Mouse (Mus musculus): ENCODE results near the gene Cdk13.

The Cdk13 gene

DNA sequence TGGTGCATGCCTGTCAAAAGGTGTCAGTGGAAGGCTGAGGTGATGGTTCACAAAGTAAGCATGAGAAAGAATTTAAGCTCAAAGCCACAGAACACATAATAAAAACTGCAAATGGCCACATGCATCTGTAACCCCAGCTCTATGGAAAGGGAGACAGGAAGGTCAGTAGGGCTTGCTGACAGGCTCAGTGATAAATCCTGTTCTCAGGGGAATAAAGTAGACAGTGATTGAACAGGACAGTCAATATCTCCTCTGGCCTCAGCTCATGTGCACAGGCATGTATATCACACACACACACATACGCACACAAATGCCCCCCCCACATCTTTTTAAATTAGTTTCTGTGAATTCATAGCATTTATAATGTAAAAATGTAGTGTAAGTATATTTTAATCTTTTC is 42.5 kb downstream of the Cdk13 start:
- in situ Hi-C loops (cut with MboI, MseI): no loop called here

DNA sequence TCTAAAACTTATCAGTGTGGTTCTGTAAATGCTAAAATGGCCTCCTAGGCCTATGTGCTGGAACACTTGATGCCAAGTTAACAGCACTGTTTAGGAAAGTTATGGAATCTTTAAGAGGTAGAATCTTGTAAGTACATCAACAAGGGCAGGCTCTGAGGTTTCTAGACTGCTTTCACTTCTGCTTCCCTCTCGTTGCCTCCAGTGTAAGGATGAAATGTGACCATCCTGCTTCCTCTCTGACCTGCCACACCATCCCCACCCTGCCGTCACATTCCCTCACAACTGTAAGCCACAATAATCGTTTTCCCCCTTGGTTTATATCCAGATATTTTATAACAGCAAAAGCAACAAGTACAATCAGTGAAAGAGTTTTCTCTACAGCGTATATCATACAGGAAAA is 49.9 kb downstream of the Cdk13 start:
- in situ Hi-C loops (cut with MboI, MseI): no loop called here

DNA sequence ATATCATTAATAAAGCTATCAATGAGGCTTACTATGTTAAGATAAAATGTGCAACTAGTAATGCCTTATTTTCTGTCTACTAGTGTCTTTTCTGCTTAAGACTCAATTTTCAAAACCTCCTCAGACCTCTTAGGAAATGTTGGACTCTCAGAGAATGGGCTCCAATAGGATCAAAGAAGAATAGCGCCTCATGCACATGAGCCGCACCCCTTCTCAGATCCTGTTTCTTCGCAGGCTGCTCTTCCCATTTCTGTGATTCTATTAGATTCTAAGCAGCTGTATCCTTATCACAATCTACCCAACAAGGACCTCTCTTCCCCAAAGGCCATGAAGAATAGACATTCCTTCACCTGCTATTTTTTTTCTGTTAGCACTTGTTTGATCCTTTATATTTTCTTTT is 76.1 kb downstream of the Cdk13 start:
- in situ Hi-C loops (cut with MboI, MseI): no loop called here

DNA sequence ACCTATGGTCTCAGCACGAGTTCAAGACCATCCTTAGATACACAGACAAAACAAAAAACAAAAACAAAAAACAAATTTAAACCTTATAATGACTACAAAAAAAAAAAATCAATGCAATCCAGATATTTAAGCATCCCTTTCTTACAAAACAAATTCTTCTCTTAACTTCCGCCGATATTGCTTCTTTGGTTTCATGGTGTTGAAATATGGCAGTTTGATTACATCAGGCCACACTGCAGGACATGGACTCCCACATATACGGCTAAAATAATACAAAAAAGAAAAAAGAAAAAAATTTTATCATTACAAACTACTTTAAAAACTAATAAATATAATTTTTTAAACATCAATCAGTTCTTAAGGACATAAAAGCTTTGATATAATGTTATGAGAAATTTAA is 77.0 kb downstream of the Cdk13 start:
- in situ Hi-C loops (cut with MboI, MseI): no loop called here

DNA sequence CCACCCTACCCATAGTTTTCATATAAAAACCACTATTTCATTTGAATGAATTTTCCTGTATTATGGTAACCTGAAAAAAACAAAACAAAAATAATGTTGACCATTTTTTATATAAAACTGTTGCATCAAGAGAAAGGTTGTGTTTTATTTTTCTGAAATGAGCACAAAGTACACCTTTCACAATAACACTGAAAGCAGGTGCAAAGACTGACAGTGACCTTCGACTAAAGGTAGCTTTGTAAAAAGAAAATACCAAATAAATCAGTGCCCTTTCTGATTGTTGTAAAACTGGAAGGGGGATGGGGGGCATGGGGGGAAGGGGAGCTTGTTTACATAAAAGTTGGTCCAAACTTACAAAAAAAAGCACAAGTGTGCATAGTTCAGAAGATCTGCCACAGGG is 87.5 kb downstream of the Cdk13 start:
- in situ Hi-C loops (cut with MboI, MseI): no loop called here

DNA sequence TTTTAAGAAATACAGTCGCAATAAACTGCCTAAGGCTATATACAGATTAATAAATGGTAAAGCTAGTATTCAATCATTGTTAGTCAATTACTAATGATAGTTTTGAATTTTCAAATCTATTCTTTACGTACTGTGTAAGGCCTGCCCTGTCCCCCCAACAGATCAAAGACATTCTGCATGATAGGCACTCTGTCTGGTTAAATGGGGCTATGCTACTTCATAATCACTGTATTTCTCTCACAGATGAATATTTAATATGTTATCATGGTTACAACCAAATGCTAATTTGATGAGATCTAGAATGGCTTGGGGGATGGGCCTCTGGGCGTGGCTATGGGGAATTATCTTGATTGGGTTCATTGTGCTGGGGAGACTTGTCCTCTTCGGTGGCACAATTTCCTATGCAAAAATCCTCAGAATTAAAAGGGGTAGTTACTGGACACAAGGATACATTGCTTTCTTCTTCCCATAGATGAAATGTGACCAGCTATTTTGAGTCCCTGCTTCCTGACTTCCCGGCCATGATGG is 96.0 kb downstream of the Cdk13 start:
- in situ Hi-C loops (cut with MboI, MseI): no loop called here

DNA sequence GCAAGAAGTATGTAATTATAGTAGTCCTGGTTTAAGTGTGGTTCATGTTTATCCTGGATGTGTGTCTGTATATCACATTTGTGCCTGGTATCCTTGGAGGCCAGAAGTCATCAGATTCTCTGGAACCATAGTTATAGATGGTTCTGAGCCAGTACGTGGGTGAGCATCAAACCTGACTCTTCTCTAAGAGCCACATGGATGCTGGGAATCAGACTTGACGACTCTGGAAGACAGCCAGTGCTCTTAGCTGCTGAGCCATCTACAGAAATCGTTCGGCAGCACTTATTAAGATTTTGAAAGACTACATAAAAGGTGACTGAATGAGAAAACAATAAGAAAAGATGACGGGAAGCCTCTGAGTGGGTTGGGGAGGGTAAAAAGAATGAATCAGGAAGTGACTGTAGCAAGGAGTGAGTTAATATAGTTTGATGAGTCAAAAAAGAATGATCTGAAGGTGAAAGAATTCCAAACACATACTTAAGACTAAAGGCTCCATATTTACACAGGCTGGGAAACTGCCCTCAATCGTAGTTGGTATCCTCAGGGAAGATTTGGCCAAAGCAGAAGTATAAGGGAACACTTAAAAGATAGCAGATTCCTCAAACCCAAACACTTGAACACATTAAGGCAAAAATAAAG is 99.6 kb downstream of the Cdk13 start:
- in situ Hi-C loops (cut with MboI, MseI): no loop called here

DNA sequence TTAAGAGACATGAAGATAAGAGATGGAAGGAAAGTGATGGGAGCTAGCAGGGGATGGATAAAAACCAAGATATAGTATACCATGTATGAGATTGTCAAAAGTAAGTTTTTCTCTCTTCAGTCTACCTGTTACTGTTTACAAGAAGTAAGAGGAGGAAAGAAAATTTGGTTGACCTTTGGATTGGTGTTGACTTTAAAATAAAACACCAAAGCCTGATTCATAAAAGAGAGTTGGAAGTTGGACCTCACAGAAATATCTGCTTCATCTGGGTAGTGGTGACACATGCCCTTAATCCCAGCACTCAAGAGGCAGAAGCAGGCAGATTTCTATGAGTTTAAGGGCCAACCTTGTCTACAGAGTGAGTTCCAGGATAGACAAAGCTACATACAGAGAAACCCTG is 102.6 kb downstream of the Cdk13 start:
- in situ Hi-C loops (cut with MboI, MseI): no loop called here

DNA sequence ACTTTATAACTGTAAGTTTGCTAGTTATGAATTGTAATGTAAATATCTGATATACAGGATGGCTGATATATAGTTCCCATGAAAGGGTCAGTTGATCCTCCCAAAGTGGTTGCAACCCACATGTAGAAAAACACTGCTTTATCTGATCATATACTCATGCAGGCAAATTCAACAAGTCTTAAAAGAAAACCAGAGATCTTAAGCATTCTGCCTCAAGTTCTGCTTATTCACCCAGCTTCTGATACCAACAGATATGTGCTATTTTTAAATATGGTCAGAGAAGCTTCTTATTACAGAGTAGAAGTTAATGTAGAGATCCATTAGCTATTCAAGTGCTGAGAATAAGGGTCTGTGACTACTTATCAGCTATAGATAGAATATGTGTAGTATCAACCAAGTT is 103.6 kb downstream of the Cdk13 start:
- in situ Hi-C loops (cut with MboI, MseI): no loop called here

DNA sequence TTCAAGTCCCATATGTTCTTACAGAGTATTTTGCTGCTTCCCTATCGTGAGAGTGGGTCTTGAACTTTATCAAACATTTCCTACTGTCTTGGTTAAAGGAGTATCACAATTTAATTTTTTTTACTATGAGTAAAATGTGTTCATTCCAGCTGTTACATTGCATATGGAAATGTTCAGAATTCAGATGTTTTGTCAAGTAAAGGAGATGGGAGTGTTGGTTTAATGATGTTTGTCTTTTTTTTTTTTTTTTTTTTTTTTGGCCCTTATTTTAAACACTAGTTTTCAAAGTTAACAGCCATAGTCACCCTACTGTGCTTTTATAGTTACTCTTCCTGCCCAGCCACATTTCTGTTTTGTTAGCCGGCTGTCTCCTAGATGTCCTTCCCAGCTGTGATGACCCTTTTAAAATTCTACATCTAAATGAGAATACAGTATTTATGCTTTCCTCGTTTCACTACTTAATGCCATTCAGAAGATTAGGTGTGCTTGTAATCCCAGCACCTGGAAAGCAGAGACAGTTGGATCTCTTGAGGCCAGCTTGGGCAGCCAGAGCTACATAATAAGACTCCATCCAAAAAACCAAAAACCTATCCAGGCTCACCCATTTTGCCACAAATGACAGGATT is 104.7 kb downstream of the Cdk13 start:
- in situ Hi-C loops (cut with MboI, MseI): no loop called here

DNA sequence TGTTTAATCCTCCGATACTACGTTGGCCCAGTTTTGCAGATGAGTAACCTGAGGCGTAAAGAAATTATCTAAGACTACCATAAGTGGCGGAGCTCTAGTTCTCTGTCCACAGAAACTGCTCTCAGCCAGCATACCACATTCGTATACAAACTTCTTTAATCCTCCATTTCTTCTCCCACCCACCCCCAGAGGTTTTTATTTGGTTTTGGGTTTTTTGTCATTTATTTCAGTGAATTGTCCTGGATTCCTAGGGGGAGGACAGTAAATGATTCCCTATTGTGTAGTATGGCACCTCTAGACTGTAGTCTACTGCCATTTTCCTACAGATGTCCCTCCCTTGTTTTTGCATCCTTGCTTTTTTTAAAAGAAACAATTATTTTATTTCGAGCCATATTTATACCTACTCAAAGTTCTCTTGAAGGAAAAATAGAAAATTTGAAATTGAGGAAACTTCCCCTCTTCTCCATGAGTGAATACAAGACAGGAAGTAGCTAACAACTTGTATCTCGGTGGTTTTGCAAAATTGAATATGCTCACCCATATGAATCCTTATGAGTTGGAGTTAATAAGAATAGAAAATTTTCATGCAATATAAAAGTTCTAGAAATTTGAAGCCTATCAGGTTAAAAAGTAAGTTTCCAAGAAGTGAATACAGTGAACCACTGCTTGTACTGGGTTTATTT is 108.9 kb downstream of the Cdk13 start:
- in situ Hi-C loops (cut with MboI, MseI): loop anchor here (25.0 kb wide), 1 partner anchor 1059 kb away; no protein-coding TSS in a partner anchor

DNA sequence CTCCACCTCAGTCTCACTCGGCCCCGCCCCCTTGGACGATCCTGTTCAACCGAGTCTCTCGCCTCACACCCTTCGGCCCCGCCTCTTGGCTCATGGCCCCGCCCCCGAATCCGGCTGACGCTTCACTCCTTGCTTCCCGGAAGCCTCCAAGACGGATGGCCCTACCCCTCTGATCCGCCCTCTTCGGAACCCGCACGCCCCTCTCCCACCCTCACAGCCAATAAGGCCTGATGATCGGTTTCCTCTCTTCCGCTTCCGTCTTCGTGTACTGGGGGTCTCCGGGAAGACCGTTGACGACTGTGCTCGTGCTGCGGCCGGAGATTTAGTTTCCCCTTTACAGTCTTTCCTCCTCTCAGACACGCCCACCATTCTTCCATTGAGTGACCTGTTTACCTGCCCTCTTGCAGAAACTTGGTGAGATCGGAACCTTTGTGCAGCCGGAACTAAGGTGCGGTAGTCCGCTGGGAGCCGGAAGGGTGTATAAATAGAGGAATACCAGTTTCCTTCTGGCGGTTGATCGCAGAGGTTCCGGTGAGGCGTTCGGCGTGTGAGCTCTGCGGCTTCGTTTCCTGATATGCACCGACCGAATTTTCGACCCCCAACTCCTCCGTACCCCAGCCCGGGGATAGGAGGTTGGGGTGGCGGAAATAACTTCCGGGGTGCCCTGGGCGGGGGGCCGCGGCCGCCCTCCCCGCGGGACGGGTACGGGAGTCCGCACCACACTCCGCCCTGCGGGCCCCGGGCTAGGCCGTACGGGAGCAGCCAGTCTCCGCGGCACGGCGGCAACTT is 109.8 kb downstream of the Cdk13 start, which contains the start of the genes Mplkip and Sugct:
Gene Mplkip (plus strand): TSS at position 282 of the 789 bp plus-strand sequence.
Gene Sugct (minus strand): TSS at position 643 of the 789 bp plus-strand sequence.
- in situ Hi-C loops (cut with MboI, MseI): loop anchor here (25.0 kb wide), 1 partner anchor 1058 kb away; no protein-coding TSS in a partner anchor

DNA sequence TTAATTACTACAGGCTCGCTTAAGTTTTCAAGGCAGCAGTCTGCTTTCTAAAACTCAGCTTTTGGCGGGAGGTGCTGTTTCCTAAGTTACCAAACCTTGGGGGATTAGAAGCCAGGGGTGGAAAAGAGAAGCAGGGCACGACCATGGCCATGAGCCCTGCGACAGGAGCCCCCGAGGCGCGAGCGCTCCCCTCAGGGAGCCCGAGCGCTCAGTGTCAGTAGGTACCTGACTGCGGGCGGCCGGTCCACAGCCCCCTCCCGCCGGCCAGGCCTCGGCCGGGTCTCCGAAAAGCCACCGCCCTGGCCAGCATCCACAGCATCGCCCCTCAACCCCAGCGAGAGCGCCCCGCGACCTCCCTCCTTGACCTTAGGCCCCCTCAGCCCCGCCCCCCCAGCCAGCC is 110.5 kb downstream of the Cdk13 start:
- in situ Hi-C loops (cut with MboI, MseI): loop anchor here (25.0 kb wide), 1 partner anchor 1057 kb away; no protein-coding TSS in a partner anchor

DNA sequence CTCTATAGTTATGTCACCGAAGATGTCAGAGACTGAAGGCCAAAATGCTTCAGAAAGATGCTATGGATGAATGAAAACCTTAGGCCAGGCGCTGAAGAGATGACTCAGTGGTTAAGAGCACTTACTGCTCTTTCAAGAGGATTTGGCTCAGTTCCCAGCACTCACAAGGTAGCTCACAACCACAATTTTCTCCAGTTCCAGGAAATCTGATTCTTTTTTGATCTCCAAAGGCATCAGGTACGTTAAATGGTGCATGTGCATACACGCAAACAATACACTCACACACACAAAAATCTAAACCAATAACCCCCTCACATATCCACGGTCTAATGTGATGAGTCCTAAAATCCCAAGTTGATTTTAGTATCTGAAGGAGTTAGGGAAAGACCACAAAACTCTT is 111.1 kb downstream of the Cdk13 start:
- in situ Hi-C loops (cut with MboI, MseI): loop anchor here (25.0 kb wide), 1 partner anchor 1057 kb away; no protein-coding TSS in a partner anchor

DNA sequence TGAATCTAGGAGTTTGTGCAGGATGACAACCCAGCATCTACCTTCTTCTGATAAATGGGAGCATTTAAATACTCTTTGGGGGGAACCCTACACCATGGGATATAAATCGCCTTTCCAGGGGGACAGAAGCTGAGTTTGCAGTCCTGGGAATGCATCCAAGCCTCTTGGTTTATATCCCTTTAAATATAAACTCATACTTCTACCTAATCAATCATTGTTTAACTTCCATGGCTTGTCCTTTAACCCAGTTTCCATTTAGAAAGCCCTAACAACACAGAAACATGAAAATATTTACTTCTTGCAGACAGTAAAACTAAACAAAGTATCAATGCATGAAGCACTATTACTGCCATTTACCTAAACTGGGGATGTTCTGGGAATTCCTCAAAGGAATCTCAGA is 113.5 kb downstream of the Cdk13 start:
- in situ Hi-C loops (cut with MboI, MseI): loop anchor here (25.0 kb wide), 1 partner anchor 1054 kb away; no protein-coding TSS in a partner anchor

DNA sequence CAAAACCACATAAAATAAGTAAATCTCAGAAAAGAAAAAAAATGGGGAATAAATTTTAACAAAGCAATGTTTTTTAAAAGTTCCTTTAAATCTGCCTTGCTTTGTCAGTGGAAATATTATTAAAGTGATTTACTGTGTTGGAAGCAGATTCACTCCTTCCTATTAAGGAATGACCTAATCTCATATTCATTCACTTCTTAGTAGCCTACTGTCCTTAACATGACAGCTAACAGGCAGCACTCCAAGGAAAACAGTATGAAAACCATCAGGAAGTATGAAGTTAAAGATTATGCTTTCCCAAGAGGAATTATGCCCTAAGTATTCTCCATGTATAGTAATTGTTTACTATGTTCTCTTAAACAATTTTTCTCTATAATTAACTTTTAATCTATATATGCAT is 114.2 kb downstream of the Cdk13 start:
- in situ Hi-C loops (cut with MboI, MseI): loop anchor here (25.0 kb wide), 1 partner anchor 1053 kb away; no protein-coding TSS in a partner anchor

DNA sequence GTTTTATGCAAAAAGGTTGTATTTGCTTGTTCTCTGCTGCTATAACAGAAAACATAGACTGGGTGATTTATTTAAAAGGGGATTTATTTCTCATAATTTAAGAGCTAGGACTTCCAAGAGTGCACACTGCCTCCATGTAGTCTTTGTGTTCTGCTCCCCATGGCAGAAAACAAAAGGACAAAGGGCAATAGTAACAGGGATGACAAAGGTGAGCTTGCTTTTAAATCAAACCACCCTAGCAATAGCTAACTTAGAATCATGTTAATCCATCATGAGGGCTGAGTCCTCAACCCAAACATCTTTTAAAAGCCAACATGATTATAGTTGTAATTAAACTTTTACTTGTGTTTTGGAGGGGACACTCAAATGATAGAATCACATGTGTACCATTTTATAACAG is 115.4 kb downstream of the Cdk13 start:
- in situ Hi-C loops (cut with MboI, MseI): loop anchor here (25.0 kb wide), 1 partner anchor 1052 kb away; no protein-coding TSS in a partner anchor

DNA sequence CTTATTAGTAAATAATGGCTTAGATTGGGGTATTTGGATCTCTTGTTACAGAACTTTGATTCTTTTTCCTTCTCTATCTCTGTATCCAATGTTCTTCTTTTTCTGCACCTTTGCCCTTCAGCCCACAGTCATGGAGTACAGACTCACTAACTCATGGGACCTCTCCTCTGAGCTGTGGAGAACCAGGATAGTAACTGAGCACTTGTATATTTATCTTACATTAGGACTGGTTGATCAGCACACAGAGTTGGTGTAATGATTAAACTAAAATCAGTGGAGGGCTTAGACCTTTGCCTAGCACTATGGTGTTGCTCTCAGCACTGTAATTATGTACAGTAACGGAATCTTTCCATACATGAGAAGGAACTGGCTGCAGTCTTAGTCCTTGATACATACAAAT is 133.8 kb downstream of the Cdk13 start:
- in situ Hi-C loops (cut with MboI, MseI): no loop called here

DNA sequence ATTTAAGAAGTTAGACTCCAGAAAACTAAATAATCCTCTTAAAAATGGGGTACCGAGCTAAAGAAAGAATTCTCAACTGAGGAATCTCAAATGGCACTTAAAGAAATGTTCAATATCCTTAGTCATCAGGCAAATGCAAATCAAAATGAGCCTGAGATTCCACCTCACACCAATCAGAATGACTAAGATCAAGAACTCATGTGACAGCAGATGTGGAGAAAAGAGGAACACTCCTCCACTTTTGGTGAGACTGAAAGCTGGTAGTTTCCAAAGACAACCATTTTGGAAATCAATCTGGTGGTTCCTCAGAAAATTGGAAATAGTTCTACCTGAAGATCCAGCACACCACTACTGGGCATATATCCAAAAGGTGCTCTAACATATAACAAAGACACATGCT is 137.5 kb downstream of the Cdk13 start:
- in situ Hi-C loops (cut with MboI, MseI): no loop called here

Measured in regulatory T cell (primary cell).